Mouse (Mus musculus) neural tube, embryonic 10.5 days (tissue): ENCODE measurements around the gene Ncoa7.
A peak's percentile ranks its signal among the peaks of the same experiment; 100 is the strongest.
"Not testable (repeated sequence)": the region's sequence is repeated elsewhere in the genome, so short reads cannot be mapped to it uniquely, and the experiment has no call there.

Experiments
- DNase-seq: peaks from one replicate; pipeline ENCODE4 v3.0.0-alpha.2; 2017; ENCODE audit warnings: low spot score; ENCODE audit errors: extremely low spot score

The Ncoa7 gene

GRCm38 (mm10) chr10:30674825-30675224 is 128.3 kb downstream of the Ncoa7 start:
- DNase-seq: no peak

GRCm38 (mm10) chr10:30666580-30666979 is 136.5 kb downstream of the Ncoa7 start:
- DNase-seq: no peak

GRCm38 (mm10) chr10:30660564-30661328 is 142.4 kb downstream of the Ncoa7 start:
- no peak for DNase-seq

- DNase-seq: peak; percentile 42
Measured at GRCm38 (mm10) chr10:30655655-30656054, 147.5 kb downstream of the Ncoa7 start.

- no peak for DNase-seq
Measured at GRCm38 (mm10) chr10:30647681-30648080, 155.4 kb downstream of the Ncoa7 start.

- no peak for DNase-seq
Measured at GRCm38 (mm10) chr10:30638216-30638615, 164.9 kb downstream of the Ncoa7 start.

GRCm38 (mm10) chr10:30636474-30637154 is 166.5 kb downstream of the Ncoa7 start:
- DNase-seq: not testable (repeated sequence)

- no peak for DNase-seq
Measured at GRCm38 (mm10) chr10:30632718-30633117, 170.4 kb downstream of the Ncoa7 start.

- DNase-seq: no peak
Measured at GRCm38 (mm10) chr10:30629977-30630376, 173.1 kb downstream of the Ncoa7 start.

GRCm38 (mm10) chr10:30629513-30629912 is 173.6 kb downstream of the Ncoa7 start, which contains the start of gene Hint3:
Gene Hint3 (minus strand): TSS chr10:30629632.
- no peak for DNase-seq

- DNase-seq: not testable (repeated sequence)
Measured at GRCm38 (mm10) chr10:30628444-30628843, 174.7 kb downstream of the Ncoa7 start.

GRCm38 (mm10) chr10:30627548-30627947 is 175.6 kb downstream of the Ncoa7 start:
- no peak for DNase-seq

GRCm38 (mm10) chr10:30624161-30625019 is 178.7 kb downstream of the Ncoa7 start:
- no peak for DNase-seq

- no peak for DNase-seq
Measured at GRCm38 (mm10) chr10:30622928-30623327, 180.2 kb downstream of the Ncoa7 start.

- DNase-seq: no peak
Measured at GRCm38 (mm10) chr10:30618918-30619210, 184.3 kb downstream of the Ncoa7 start.

GRCm38 (mm10) chr10:30618091-30618917 is 184.8 kb downstream of the Ncoa7 start:
- peak; percentile 98 for DNase-seq

GRCm38 (mm10) chr10:30613039-30613438 is 190.1 kb downstream of the Ncoa7 start:
- DNase-seq: no peak

GRCm38 (mm10) chr10:30609614-30610013 is 193.5 kb downstream of the Ncoa7 start:
- no peak for DNase-seq

- no peak for DNase-seq
Measured at GRCm38 (mm10) chr10:30608109-30608508, 195.0 kb downstream of the Ncoa7 start.

GRCm38 (mm10) chr10:30600542-30600966 is 202.6 kb downstream of the Ncoa7 start, which contains the start of gene Trmt11:
Gene Trmt11 (minus strand): TSS chr10:30600749.
- peak; percentile 91 for DNase-seq

- DNase-seq: no peak
Measured at GRCm38 (mm10) chr10:30600094-30600534, 203.0 kb downstream of the Ncoa7 start.
